Mouse (Mus musculus): ENCODE data around the gene Zdhhc12. TPM values are rescaled to one million over a fixed set of nuclear protein-coding genes. Genes with fewer than 3 reads are reported as not detected.
"Not testable (repeated sequence)": the region's sequence is repeated elsewhere in the genome, so short reads cannot be mapped to it uniquely, and the experiment has no call there.

The Zdhhc12 gene
- polyA plus RNA-seq, 1 experiment from 2014 or later = 22.9 TPM

- no peaks in the 10 kb centered on the region for H3K9me3 ChIP-seq
- H3K4me2 ChIP-seq = no peak within 1 kb of the TSS
- no peak within 1 kb of the TSS for H3K27ac ChIP-seq
- WGBS = 47% methylated on average over 12 of the region's 12 CpGs
- H3K4me3 ChIP-seq (replicated peaks) = no peak within 1 kb of the TSS
- 0 out of 2 replicates have a peak, but pooled peaks cover 7% of the 10 kb centered on the region for H3K27me3 ChIP-seq
- H3K9ac ChIP-seq = no peak within 1 kb of the TSS
- no peaks in the 10 kb centered on the region for H3K36me3 ChIP-seq (replicated peaks)
- peaks cover 21% of the 10 kb centered on the region for H3K4me1 ChIP-seq
- no peak for ATAC-seq (ENCODE audit: low FRiP score)
Observed at GRCm38 (mm10) chr2:30057223-30057904, 36.1 kb downstream of the Zdhhc12 start, which contains the start of gene Set. Gene Set (plus strand): TSS chr2:30057378.

GRCm38 (mm10) chr2:30056736-30057135 lies 36.7 kb downstream of the Zdhhc12 start:
- Histone ChIP-seq H3K4me3 (replicated peaks) (no peak overlapping the region), H3K9ac (no peak overlapping the region), H3K4me1 (peaks cover 17% of the 10 kb centered on the region), H3K36me3 (replicated peaks) (no peaks in the 10 kb centered on the region), H3K4me2 (no peak overlapping the region), H3K27ac (no peak overlapping the region), H3K27me3 (0 out of 2 replicates have a peak, but pooled peaks cover 9% of the 10 kb centered on the region), H3K9me3 (no peaks in the 10 kb centered on the region)
- ATAC-seq (ENCODE audit: low FRiP score) = no peak
- WGBS = 84% methylated on average over 3 of the region's 3 CpGs

GRCm38 (mm10) chr2:30055310-30055709 lies 38.1 kb downstream of the Zdhhc12 start:
- not testable (repeated sequence) for ATAC-seq (ENCODE audit: low FRiP score); H3K36me3 ChIP-seq (replicated peaks); H3K4me2 ChIP-seq; H3K9me3 ChIP-seq; H3K9ac ChIP-seq; H3K4me3 ChIP-seq (replicated peaks); H3K27ac ChIP-seq
- H3K27me3 ChIP-seq = 0 out of 2 replicates have a peak, but pooled peaks cover 12% of the 10 kb centered on the region
- H3K4me1 ChIP-seq = peaks cover 10% of the 10 kb centered on the region
- WGBS = 96% methylated on average over 3 of the region's 3 CpGs

GRCm38 (mm10) chr2:30051992-30052761 lies 41.3 kb downstream of the Zdhhc12 start:
- no peaks in the 10 kb centered on the region; the same call in 1 of the 2 replicates for H3K36me3 ChIP-seq (replicated peaks)
- no peak overlapping the region for H3K27ac ChIP-seq
- no peak for ATAC-seq (ENCODE audit: low FRiP score)
- WGBS = 47% methylated on average over 6 of the region's 6 CpGs
- no peaks in the 10 kb centered on the region for H3K9me3 ChIP-seq
- no peak overlapping the region for H3K4me2 ChIP-seq
- H3K4me3 ChIP-seq (replicated peaks) = no peak overlapping the region
- H3K27me3 ChIP-seq = peaks cover 18% of the 10 kb centered on the region; the same call in 1 of the 2 replicates
- peaks cover 12% of the 10 kb centered on the region for H3K4me1 ChIP-seq
- H3K9ac ChIP-seq = no peak overlapping the region

- Histone ChIP-seq H3K4me1 (peaks cover 11% of the 10 kb centered on the region; the same call in 1 of the 2 replicates), H3K27me3 (peaks cover 18% of the 10 kb centered on the region; the same call in 1 of the 2 replicates), H3K4me3 (replicated peaks) (no peak overlapping the region), H3K9ac (no peak overlapping the region), H3K4me2 (no peak overlapping the region), H3K9me3 (no peaks in the 10 kb centered on the region), H3K27ac (no peak overlapping the region), H3K36me3 (replicated peaks) (peaks cover 4% of the 10 kb centered on the region)
- 87% methylated on average over 3 of the region's 3 CpGs for WGBS
- no peak for ATAC-seq (ENCODE audit: low FRiP score)
Observed at GRCm38 (mm10) chr2:30049831-30050230, 43.6 kb downstream of the Zdhhc12 start.

GRCm38 (mm10) chr2:30048699-30049388 lies 44.6 kb downstream of the Zdhhc12 start, which contains the start of gene Wdr34:
Gene Wdr34 (minus strand): TSS chr2:30048881.
- Histone ChIP-seq H3K4me2 (peak within 1 kb of the TSS; percentile 58), H3K4me1 (peaks cover 11% of the 10 kb centered on the region; the same call in 1 of the 2 replicates), H3K36me3 (replicated peaks) (peaks cover 8% of the 10 kb centered on the region), H3K9ac (peak within 1 kb of the TSS; percentile 68), H3K27me3 (peaks cover 15% of the 10 kb centered on the region; the same call in 1 of the 2 replicates), H3K27ac (peak within 1 kb of the TSS; percentile 88), H3K4me3 (replicated peaks) (peak within 1 kb of the TSS; percentile 56), H3K9me3 (no peaks in the 10 kb centered on the region)
- 1% methylated on average over 54 of the region's 54 CpGs for WGBS
- ATAC-seq (ENCODE audit: low FRiP score) = peak; percentile 97

- WGBS = 68% methylated on average over 11 of the region's 11 CpGs
- Histone ChIP-seq H3K36me3 (replicated peaks) (peaks cover 8% of the 10 kb centered on the region), H3K4me1 (peaks cover 11% of the 10 kb centered on the region; the same call in 1 of the 2 replicates), H3K4me3 (replicated peaks) (peak overlapping the region; percentile 56), H3K9ac (peak overlapping the region; percentile 68), H3K27me3 (peaks cover 15% of the 10 kb centered on the region; the same call in 1 of the 2 replicates), H3K9me3 (no peaks in the 10 kb centered on the region), H3K4me2 (peak overlapping the region; percentile 58), H3K27ac (peak overlapping the region; percentile 88)
- ATAC-seq (ENCODE audit: low FRiP score) = no peak
Observed at GRCm38 (mm10) chr2:30048101-30048501, 45.3 kb downstream of the Zdhhc12 start.

- H3K4me1 ChIP-seq = peaks cover 19% of the 10 kb centered on the region
- peaks cover 8% of the 10 kb centered on the region for H3K36me3 ChIP-seq (replicated peaks)
- ATAC-seq (ENCODE audit: low FRiP score) = no peak
- WGBS = 94% methylated on average over 6 of the region's 6 CpGs
- no peak overlapping the region for H3K4me3 ChIP-seq (replicated peaks)
- H3K4me2 ChIP-seq = no peak overlapping the region
- H3K27me3 ChIP-seq = peaks cover 11% of the 10 kb centered on the region; the same call in 1 of the 2 replicates
- H3K9me3 ChIP-seq = no peaks in the 10 kb centered on the region
- no peak overlapping the region for H3K9ac ChIP-seq
- H3K27ac ChIP-seq = no peak overlapping the region
Observed at GRCm38 (mm10) chr2:30047127-30047526, 46.3 kb downstream of the Zdhhc12 start.

- ATAC-seq (ENCODE audit: low FRiP score) = no peak
- WGBS = 89% methylated on average over 5 of the region's 5 CpGs
Observed at GRCm38 (mm10) chr2:30044550-30044949, 48.9 kb downstream of the Zdhhc12 start.

GRCm38 (mm10) chr2:30042445-30042844 lies 51.0 kb downstream of the Zdhhc12 start:
- no peaks in the 10 kb centered on the region for H3K9me3 ChIP-seq
- H3K36me3 ChIP-seq (replicated peaks) = peaks cover 13% of the 10 kb centered on the region
- peaks cover 10% of the 10 kb centered on the region for H3K4me1 ChIP-seq
- 0 out of 2 replicates have a peak, but pooled peaks have one; percentile 36 for ATAC-seq (ENCODE audit: low FRiP score)
- H3K9ac ChIP-seq = 0 out of 2 replicates have a peak overlapping the region, but pooled peaks have one; percentile 17
- no peak overlapping the region for H3K27ac ChIP-seq
- H3K4me2 ChIP-seq = no peak overlapping the region
- H3K27me3 ChIP-seq = no peaks in the 10 kb centered on the region
- 6% methylated on average over 4 of the region's 4 CpGs for WGBS
- H3K4me3 ChIP-seq (replicated peaks) = no peak overlapping the region

More at GRCm38 (mm10) chr2:30044550-30044949, 48.9 kb downstream of the Zdhhc12 start:
- Histone ChIP-seq H3K27ac (no peak overlapping the region), H3K4me3 (replicated peaks) (no peak overlapping the region), H3K9me3 (no peaks in the 10 kb centered on the region), H3K4me1 (peaks cover 19% of the 10 kb centered on the region), H3K9ac (no peak overlapping the region), H3K27me3 (no peaks in the 10 kb centered on the region), H3K4me2 (no peak overlapping the region), H3K36me3 (replicated peaks) (peaks cover 8% of the 10 kb centered on the region)
